Mouse (Mus musculus) neural tube, embryonic 15.5 days (tissue): Measurements from ENCODE around the gene Olfr1504. TPM values are rescaled to one million over a fixed set of nuclear protein-coding genes. Genes with fewer than 3 reads are reported as not detected.
"Not testable (repeated sequence)": the region's sequence is repeated elsewhere in the genome, so short reads cannot be mapped to it uniquely, and the experiment has no call there.

Source experiments
- ATAC-seq: fragments of 200-750 bp; cut with Nextera tagmentation; 2 replicates; pipeline ENCODE4 v1.8.0; 2017; ENCODE audit warnings: mild to moderate bottlenecking, moderate TSS enrichment, moderate library complexity; ENCODE audit not compliant: low FRiP score
- H3K27ac ChIP-seq: fragments of 300-500 bp; sonication (generic); replicated peaks from 2 replicates; pipeline ENCODE4 v1.5.1; 2015; ENCODE audit warnings: mild to moderate bottlenecking, inconsistent platforms
- H3K27me3 ChIP-seq: fragments of 300-500 bp; sonication (generic); replicated peaks from 2 replicates; pipeline ENCODE4 v1.6.1; 2015; ENCODE audit warnings: inconsistent platforms
- H3K36me3 ChIP-seq: fragments of 300-500 bp; sonication (generic); 2 replicates; pipeline ENCODE4 v1.6.1; 2015; ENCODE audit warnings: inconsistent platforms
- H3K4me1 ChIP-seq: fragments of 300-500 bp; sonication (generic); 2 replicates; pipeline ENCODE4 v1.6.1; 2015; ENCODE audit warnings: inconsistent platforms
- H3K4me2 ChIP-seq: fragments of 300-500 bp; sonication (generic); 2 replicates; pipeline ENCODE4 v1.6.1; 2015; ENCODE audit warnings: inconsistent platforms, mild to moderate bottlenecking, moderate library complexity
- H3K4me3 ChIP-seq: fragments of 300-500 bp; sonication (generic); replicated peaks from 2 replicates; pipeline ENCODE4 v1.5.1; 2015; ENCODE audit warnings: mild to moderate bottlenecking, inconsistent platforms
- H3K9ac ChIP-seq: fragments of 300-500 bp; sonication (generic); replicated peaks from 2 replicates; pipeline ENCODE4 v1.6.1; 2015; ENCODE audit warnings: mild to moderate bottlenecking, inconsistent platforms
- H3K9me3 ChIP-seq: fragments of 300-500 bp; sonication (generic); replicated peaks from 2 replicates; pipeline ENCODE4 v1.6.1; 2016; ENCODE audit warnings: inconsistent platforms
- whole genome bisulfite sequencing: fragments of 180-500 bp; shearing (Covaris S2); methylation state at CpG from one replicate; pipeline ENCODE4 v1.1.7; 2015; ENCODE audit warnings: mixed read lengths; 5-methylcytosine and 5-hydroxymethylcytosine counted together
- polyA plus RNA-seq: library from polyadenylated mRNA; unstranded; fragments of >200 nt; fragmentation: Nextera tagmentation; extraction: Ambion mirVana; gene quantifications from 2 replicates; pipeline ENCODE4 v1.2.1, GENCODE M21; 2015

Olfr1504 gene
- polyA plus RNA-seq = not detected in 2 replicates

- no peak for ATAC-seq
- Histone ChIP-seq H3K4me1 (no peaks in the 10 kb centered on the region), H3K27ac (no peak within 1 kb of the TSS), H3K36me3 (no peaks in the 10 kb centered on the region), H3K9me3 (no peaks in the 10 kb centered on the region), H3K4me3 (no peak within 1 kb of the TSS), H3K27me3 (no peaks in the 10 kb centered on the region), H3K4me2 (no peak within 1 kb of the TSS), H3K9ac (no peak within 1 kb of the TSS)
- WGBS = 62% methylated on average over 1 of the region's 1 CpGs
These were observed at the start of gene Olfr1504 for GRCm38 (mm10) chr19:13897828-13898227. TSS of gene Olfr1504 (minus strand) at chr19:13897928.

- no peaks in the 10 kb centered on the region for H3K36me3 ChIP-seq
- H3K27me3 ChIP-seq = no peaks in the 10 kb centered on the region
- no peak within 1 kb of the TSS for H3K9ac ChIP-seq
- H3K4me2 ChIP-seq = no peak within 1 kb of the TSS
- no peaks in the 10 kb centered on the region for H3K9me3 ChIP-seq
- no peak within 1 kb of the TSS for H3K27ac ChIP-seq
- WGBS = 73% methylated on average over 2 of the region's 2 CpGs
- no peaks in the 10 kb centered on the region for H3K4me1 ChIP-seq
- no peak within 1 kb of the TSS for H3K4me3 ChIP-seq
- ATAC-seq = no peak
These were observed 15.5 kb upstream of the Olfr1504 start, which contains the start of gene Olfr1505 for GRCm38 (mm10) chr19:13913230-13913629. TSS of gene Olfr1505 (plus strand) at chr19:13913530.

GRCm38 (mm10) chr19:13861495-13861894 is 36.2 kb downstream of the Olfr1504 start, which contains the start of gene Olfr1502:
TSS of gene Olfr1502 (plus strand) at chr19:13861795.
- Histone ChIP-seq H3K36me3 (no peaks in the 10 kb centered on the region), H3K9ac (no peak within 1 kb of the TSS), H3K27ac (no peak within 1 kb of the TSS), H3K4me2 (no peak within 1 kb of the TSS), H3K4me3 (no peak within 1 kb of the TSS), H3K4me1 (no peaks in the 10 kb centered on the region), H3K9me3 (no peaks in the 10 kb centered on the region), H3K27me3 (no peaks in the 10 kb centered on the region)
- WGBS = 92% methylated on average over 1 of the region's 1 CpGs
- no peak for ATAC-seq

GRCm38 (mm10) chr19:13850592-13850991 is 47.1 kb downstream of the Olfr1504 start, which contains the start of gene Olfr1501:
TSS of gene Olfr1501 (minus strand) at chr19:13850692.
- H3K36me3 ChIP-seq, H3K4me1 ChIP-seq, H3K4me3 ChIP-seq, H3K9ac ChIP-seq, H3K4me2 ChIP-seq, ATAC-seq, H3K9me3 ChIP-seq, H3K27ac ChIP-seq, H3K27me3 ChIP-seq: not testable (repeated sequence)

Other genes with a start within 250 kb of the Olfr1504 start
- not detected in 2 replicates for gene Olfr1490, start 246.8 kb downstream of the Olfr1504 start, polyA plus RNA-seq
- gene Olfr1491, start 200.7 kb downstream of the Olfr1504 start, polyA plus RNA-seq = not detected in 2 replicates
- not detected in 2 replicates for gene Olfr1493-ps1, start 174.7 kb downstream of the Olfr1504 start, polyA plus RNA-seq
- gene Olfr1494, start 158.2 kb downstream of the Olfr1504 start, polyA plus RNA-seq = not detected in 2 replicates
- gene Olfr1495, start 133.3 kb downstream of the Olfr1504 start, polyA plus RNA-seq = not detected in 2 replicates
- gene Olfr1496, start 120.0 kb downstream of the Olfr1504 start, polyA plus RNA-seq = not detected in 2 replicates
- not detected in 2 replicates for gene Olfr1497, start 99.7 kb downstream of the Olfr1504 start, polyA plus RNA-seq
- gene Olfr1499, start 78.5 kb downstream of the Olfr1504 start, polyA plus RNA-seq = not detected in 2 replicates
- gene Olfr1500, start 67.4 kb downstream of the Olfr1504 start, polyA plus RNA-seq = not detected in 2 replicates
- gene Olfr1501, start 47.2 kb downstream of the Olfr1504 start, polyA plus RNA-seq = not detected in 2 replicates
- not detected in 2 replicates for gene Olfr1502, start 36.1 kb downstream of the Olfr1504 start, polyA plus RNA-seq
- not detected in 2 replicates for gene Olfr1505, start 15.6 kb upstream of the Olfr1504 start, polyA plus RNA-seq